Mouse (Mus musculus) gastrocnemius, postnatal 25 days (tissue): Measurements from ENCODE around the gene Becn1. TPM values are rescaled to one million over a fixed set of nuclear protein-coding genes. Genes with fewer than 3 reads are reported as not detected.

Experiments
- DNase-seq: peaks from one replicate; pipeline ENCODE4 v3.0.0; 2022
- total RNA-seq, 2 experiments: library from RNA; stranded (reverse); gene quantifications; 1 replicate in 1 of 2; 2 replicates in 1 of 2; pipeline ENCODE4 v1.2.3; 2021

Becn1 gene
- total RNA-seq, 2 experiments from 2014 or later = 78.2 to 79.6 TPM

GRCm38 (mm10) chr11:101238071-101238647, 63.9 kb downstream of the Becn1 start:
- DNase-seq = peak; percentile 46

DNA sequence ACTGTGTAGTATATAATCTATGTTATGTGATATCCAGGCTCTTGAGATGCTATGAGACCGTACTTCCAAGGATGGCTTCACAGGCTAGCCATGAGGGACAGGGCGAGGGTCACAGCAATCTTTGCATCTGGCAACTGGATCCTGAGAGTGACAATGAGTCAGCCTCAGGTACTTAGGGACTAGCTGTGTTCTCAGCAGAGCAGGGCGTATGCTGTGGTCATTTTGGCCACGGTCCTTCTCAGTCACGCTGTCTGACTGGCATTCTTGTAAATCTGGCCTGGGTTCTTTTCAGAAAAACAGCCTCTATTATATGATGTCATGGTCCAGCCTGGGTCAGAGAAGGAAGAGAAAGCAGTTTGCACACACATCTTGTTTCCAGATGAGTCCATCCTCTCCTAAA, 65.3 kb downstream of the Becn1 start:
- DNase-seq = peak; percentile 46

Other genes with a start within 250 kb of the Becn1 start
- gene Naglu, start 232.3 kb downstream of the Becn1 start, total RNA-seq = 1 to 10 TPM; 3.3 to 3.9 TPM
- not detected for gene Hsd17b1, start 223.9 kb downstream of the Becn1 start, total RNA-seq
- 10 to 100 TPM in 1 of 2 experiments, 1 to 10 TPM in 1; 7.9 to 10.3 TPM for gene Coasy, start 219.7 kb downstream of the Becn1 start, total RNA-seq
- 10 to 100 TPM in 1 of 2 experiments, 1 to 10 TPM in 1; 7.5 to 11.0 TPM for gene Mlx, start 215.0 kb downstream of the Becn1 start, total RNA-seq
- gene Psmc3ip, start 206.8 kb downstream of the Becn1 start, total RNA-seq = 1 to 10 TPM; 1.5 to 1.7 TPM
- 10 to 100 TPM; 28.4 to 29.9 TPM for gene Retreg3, start 182.4 kb downstream of the Becn1 start, total RNA-seq
- gene Tubg1, start 182.3 kb downstream of the Becn1 start, total RNA-seq = 10 to 100 TPM; 22.8 to 23.4 TPM
- gene Tubg2, start 146.4 kb downstream of the Becn1 start, total RNA-seq = 1 to 10 TPM; 2.7 to 2.8 TPM
- gene Cntnap1, start 131.8 kb downstream of the Becn1 start, total RNA-seq = 1 to 10 TPM in 1 of 2 experiments, under 1 TPM in 1; 0.99 to 2.2 TPM
- 10 to 100 TPM; 18.4 to 24.0 TPM for gene Plekhh3, start 130.9 kb downstream of the Becn1 start, total RNA-seq
- not detected for gene Ccr10, start 126.8 kb downstream of the Becn1 start, total RNA-seq
- gene Ezh1, start 75.8 kb downstream of the Becn1 start, total RNA-seq = 10 to 100 TPM; 17.8 to 18.9 TPM
- 10 to 100 TPM; 31.8 to 51.8 TPM for gene Ramp2, start 56.3 kb downstream of the Becn1 start, total RNA-seq
- 10 to 100 TPM; 31.8 to 36.4 TPM for gene Vps25, start 48.6 kb downstream of the Becn1 start, total RNA-seq
- under 1 TPM in 1 of 2 experiments, not detected in 1; 0.48 TPM for gene Wnk4, start 41.7 kb downstream of the Becn1 start, total RNA-seq
- gene Cntd1, start 23.3 kb downstream of the Becn1 start, total RNA-seq = under 1 TPM; 0.21 to 0.28 TPM
- 10 to 100 TPM; 67.4 to 68.7 TPM for gene Coa3, start 23.2 kb downstream of the Becn1 start, total RNA-seq
- gene Psme3, start 13.9 kb upstream of the Becn1 start, total RNA-seq = 10 to 100 TPM; 66.3 to 67.8 TPM
- gene Aoc2, start 22.8 kb upstream of the Becn1 start, total RNA-seq = 1 to 10 TPM; 1.3 to 1.6 TPM
- gene Aoc3, start 28.3 kb upstream of the Becn1 start, total RNA-seq = 10 to 100 TPM in 1 of 2 experiments, 1 to 10 TPM in 1; 5.6 to 22.7 TPM
- not detected for gene G6pc, start 65.3 kb upstream of the Becn1 start, total RNA-seq
- 10 to 100 TPM; 16.0 to 17.1 TPM for gene Aarsd1, start 115.3 kb upstream of the Becn1 start, total RNA-seq
- 1 to 10 TPM; 5.8 to 7.1 TPM for gene Gm27029, start 122.5 kb upstream of the Becn1 start, total RNA-seq
- 1 to 10 TPM; 6.6 to 7.3 TPM for gene Rundc1, start 122.8 kb upstream of the Becn1 start, total RNA-seq
- gene Ptges3l, start 123.0 kb upstream of the Becn1 start, total RNA-seq = 100 to 1,000 TPM; 106 to 110 TPM
- 10 to 100 TPM; 40.6 to 42.5 TPM for gene Rpl27, start 140.0 kb upstream of the Becn1 start, total RNA-seq
- 10 to 100 TPM in 1 of 2 experiments, 1 to 10 TPM in 1; 8.5 to 10.8 TPM for gene Ifi35, start 146.1 kb upstream of the Becn1 start, total RNA-seq
- 1 to 10 TPM; 2.9 to 3.6 TPM for gene Rnd2, start 162.7 kb upstream of the Becn1 start, total RNA-seq
- 10 to 100 TPM; 13.1 to 19.3 TPM for gene Vat1, start 163.9 kb upstream of the Becn1 start, total RNA-seq
- gene Brca1, start 249.7 kb upstream of the Becn1 start, total RNA-seq = under 1 TPM; 0.26 to 0.94 TPM
- 10 to 100 TPM; 65.0 to 67.8 TPM for gene Nbr1, start 249.9 kb upstream of the Becn1 start, total RNA-seq